Mouse (Mus musculus): ENCODE results near the gene Fam24b. TPM values are rescaled to one million over a fixed set of nuclear protein-coding genes. Genes with fewer than 3 reads are reported as not detected.
A peak's percentile ranks its signal among the peaks of the same experiment; 100 is the strongest.

Fam24b gene
- total and polyA plus RNA-seq, 2 experiments from 2014 or later: not detected

DNA sequence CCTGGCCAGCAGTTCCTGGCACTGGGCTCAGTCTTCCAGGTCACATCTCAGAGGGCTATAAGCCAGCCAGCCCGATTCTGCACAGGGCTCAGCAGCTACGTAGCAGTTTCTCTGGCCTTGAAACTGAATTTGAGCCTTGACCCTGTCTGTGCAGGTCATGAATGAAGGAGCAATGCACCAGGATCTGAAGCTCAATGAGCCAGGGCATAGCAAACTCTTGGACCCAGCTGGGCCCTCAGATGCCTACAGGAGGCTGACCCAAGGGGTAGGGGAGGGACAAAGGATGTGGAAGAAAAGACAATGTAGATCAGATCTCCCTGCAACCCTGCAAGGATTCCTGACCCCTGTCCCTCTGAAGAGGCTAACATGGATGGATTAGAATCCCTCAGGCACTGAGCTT is 7.1 kb downstream of the Fam24b start, which contains the start of gene Cuzd1:
TSS of gene Cuzd1 (minus strand) at position 101 of the 400 bp plus-strand sequence.
- Histone ChIP-seq H3K4me1 (ENCODE audit: insufficient read depth, low read length) (no peaks in the 10 kb centered on the region), H3K4me3 (ENCODE audit: low read length) (no peak within 1 kb of the TSS), H3K9me3 (ENCODE audit: low read length) (no peaks in the 10 kb centered on the region), H3K9ac (replicated peaks; ENCODE audit: low read length) (no peak within 1 kb of the TSS), H3K27me3 (ENCODE audit: insufficient read depth, low read length) (no peaks in the 10 kb centered on the region), H3K27ac (no peak within 1 kb of the TSS), H3K36me3 (ENCODE audit: insufficient read depth, low read length) (no peaks in the 10 kb centered on the region), H3K4me2 (ENCODE audit: low read depth, low read length) (no peak within 1 kb of the TSS)
- no peak for ATAC-seq
- DNase-seq (ENCODE audit: low spot score): no peak
- no peak for TF ChIP-seq CTCF (IDR thresholded peaks at IDR 0.05; ENCODE audit: low read depth)
- 63% methylated on average over 2 of the region's 2 CpGs for WGBS

DNA sequence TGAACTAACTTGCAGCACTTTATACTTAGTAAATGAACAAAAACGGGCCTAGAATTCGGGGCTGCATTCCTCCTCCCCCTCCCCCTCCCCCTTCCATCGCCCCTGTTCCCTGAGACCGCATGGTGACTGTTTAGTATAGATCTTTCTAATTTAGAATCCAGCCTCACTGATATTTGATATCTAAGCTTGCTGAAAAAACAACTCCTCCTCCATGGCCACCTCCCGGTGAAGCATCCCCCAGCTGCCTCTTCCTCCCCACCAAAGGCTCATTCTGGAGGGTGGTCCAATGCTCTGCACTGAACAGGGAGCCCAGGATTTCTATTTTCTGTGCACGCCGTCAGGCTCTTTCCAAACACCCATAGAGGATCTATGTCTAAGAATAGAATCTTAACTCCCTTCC is 11.0 kb downstream of the Fam24b start:
- no peak for DNase-seq (ENCODE audit: low spot score)
- WGBS: 85% methylated on average over 5 of the region's 7 CpGs

DNA sequence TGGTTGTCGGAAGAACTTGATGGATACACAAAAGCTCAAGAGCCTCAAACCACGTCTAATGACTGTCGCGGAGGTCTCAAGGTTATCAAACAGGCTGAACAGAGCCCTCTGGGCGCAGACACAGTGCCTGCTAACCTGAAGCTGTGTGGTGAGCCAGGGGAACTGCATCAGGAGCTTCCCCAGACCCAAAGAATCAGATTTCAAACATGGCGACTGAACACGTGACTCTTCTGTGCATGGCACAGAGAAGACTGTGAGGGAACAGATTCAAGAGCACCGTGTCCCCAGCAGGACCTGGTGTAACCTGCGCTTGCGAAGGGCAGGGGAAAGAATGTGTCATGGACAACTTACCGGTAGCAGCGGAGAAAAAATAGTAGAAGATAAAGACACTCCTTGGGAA is 11.7 kb downstream of the Fam24b start:
- TF ChIP-seq CTCF (IDR thresholded peaks at IDR 0.05; ENCODE audit: low read depth): no peak
- ATAC-seq (no peak), DNase-seq (ENCODE audit: low spot score) (no peak)
- H3K4me1 ChIP-seq (ENCODE audit: insufficient read depth, low read length): no peaks in the 10 kb centered on the region
- H3K27ac ChIP-seq: no peak overlapping the region
- no peak overlapping the region for H3K4me3 ChIP-seq (ENCODE audit: low read length)
- no peaks in the 10 kb centered on the region for H3K9me3 ChIP-seq (ENCODE audit: low read length)
- H3K36me3 ChIP-seq (ENCODE audit: insufficient read depth, low read length): no peaks in the 10 kb centered on the region
- 77% methylated on average over 12 of the region's 12 CpGs for WGBS
- H3K4me2 ChIP-seq (ENCODE audit: low read depth, low read length): no peak overlapping the region
- no peak overlapping the region for H3K9ac ChIP-seq (replicated peaks; ENCODE audit: low read length)
- H3K27me3 ChIP-seq (ENCODE audit: insufficient read depth, low read length): no peaks in the 10 kb centered on the region

More for the DNA sequence above, 11.0 kb downstream of the Fam24b start:
- ATAC-seq: no peak
- Histone ChIP-seq H3K9me3 (ENCODE audit: low read length) (no peaks in the 10 kb centered on the region), H3K27me3 (ENCODE audit: insufficient read depth, low read length) (no peaks in the 10 kb centered on the region), H3K36me3 (ENCODE audit: insufficient read depth, low read length) (no peaks in the 10 kb centered on the region), H3K4me2 (ENCODE audit: low read depth, low read length) (no peak overlapping the region), H3K4me1 (ENCODE audit: insufficient read depth, low read length) (no peaks in the 10 kb centered on the region), H3K27ac (no peak overlapping the region), H3K4me3 (ENCODE audit: low read length) (no peak overlapping the region), H3K9ac (replicated peaks; ENCODE audit: low read length) (no peak overlapping the region)
- no peak for TF ChIP-seq CTCF (IDR thresholded peaks at IDR 0.05; ENCODE audit: low read depth)

DNA sequence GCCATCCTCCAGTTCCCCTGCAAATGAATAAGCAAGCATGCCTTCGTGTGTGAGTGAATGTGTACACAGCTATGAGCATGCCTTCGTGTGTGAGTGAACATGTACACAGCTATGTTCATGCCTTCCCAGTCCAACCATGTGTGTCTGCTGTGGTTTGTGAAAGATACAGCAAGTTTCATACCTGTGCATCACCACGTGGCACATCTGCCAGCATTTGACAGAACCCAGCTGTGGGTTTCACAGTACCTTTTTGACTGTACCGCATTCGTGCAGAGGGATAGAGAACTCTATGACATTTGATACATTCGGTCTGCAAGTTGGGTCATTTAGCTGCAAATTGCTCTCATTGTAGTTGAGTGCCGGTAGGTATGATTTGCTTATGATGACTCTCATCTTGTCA is 14.8 kb downstream of the Fam24b start:
- H3K4me1 ChIP-seq (ENCODE audit: insufficient read depth, low read length): no peaks in the 10 kb centered on the region
- DNase-seq (ENCODE audit: low spot score): no peak
- no peak overlapping the region for H3K27ac ChIP-seq
- no peak for TF ChIP-seq CTCF (IDR thresholded peaks at IDR 0.05; ENCODE audit: low read depth)
- no peak overlapping the region for H3K4me2 ChIP-seq (ENCODE audit: low read depth, low read length)
- no peak for ATAC-seq
- 87% methylated on average over 7 of the region's 7 CpGs for WGBS
- no peak overlapping the region for H3K4me3 ChIP-seq (ENCODE audit: low read length)
- H3K9me3 ChIP-seq (ENCODE audit: low read length): no peaks in the 10 kb centered on the region
- no peak overlapping the region for H3K9ac ChIP-seq (replicated peaks; ENCODE audit: low read length)
- no peaks in the 10 kb centered on the region for H3K27me3 ChIP-seq (ENCODE audit: insufficient read depth, low read length)
- H3K36me3 ChIP-seq (ENCODE audit: insufficient read depth, low read length): no peaks in the 10 kb centered on the region

DNA sequence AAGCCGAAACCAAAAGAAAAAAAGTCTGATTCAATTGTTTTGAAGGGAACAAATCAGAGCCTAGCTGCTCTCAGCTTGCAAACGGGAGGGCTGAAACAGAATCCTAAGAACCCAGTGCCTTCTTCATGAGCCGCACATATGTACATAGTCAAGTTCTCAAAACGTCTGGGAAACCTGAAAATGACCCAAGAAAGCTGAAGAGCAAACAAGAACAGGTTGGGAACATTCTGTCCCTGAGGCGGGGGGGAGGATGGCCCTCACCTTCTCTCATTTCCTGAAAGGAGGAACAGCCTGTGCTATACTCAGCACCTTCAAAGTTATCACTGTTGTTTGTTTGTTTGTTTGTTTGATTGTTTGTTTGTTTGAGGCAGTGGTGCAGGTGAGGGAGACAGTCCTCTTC is 22.6 kb downstream of the Fam24b start:
- H3K27ac ChIP-seq: no peak overlapping the region
- H3K4me2 ChIP-seq (ENCODE audit: low read depth, low read length): no peak overlapping the region
- no peak for TF ChIP-seq CTCF (IDR thresholded peaks at IDR 0.05; ENCODE audit: low read depth)
- H3K36me3 ChIP-seq (ENCODE audit: insufficient read depth, low read length): no peaks in the 10 kb centered on the region
- WGBS: 80% methylated on average over 5 of the region's 5 CpGs
- H3K4me3 ChIP-seq (ENCODE audit: low read length): no peak overlapping the region
- no peaks in the 10 kb centered on the region for H3K4me1 ChIP-seq (ENCODE audit: insufficient read depth, low read length)
- no peaks in the 10 kb centered on the region for H3K27me3 ChIP-seq (ENCODE audit: insufficient read depth, low read length)
- no peak for DNase-seq (ENCODE audit: low spot score)
- H3K9me3 ChIP-seq (ENCODE audit: low read length): no peaks in the 10 kb centered on the region
- no peak overlapping the region for H3K9ac ChIP-seq (replicated peaks; ENCODE audit: low read length)
- no peak for ATAC-seq

DNA sequence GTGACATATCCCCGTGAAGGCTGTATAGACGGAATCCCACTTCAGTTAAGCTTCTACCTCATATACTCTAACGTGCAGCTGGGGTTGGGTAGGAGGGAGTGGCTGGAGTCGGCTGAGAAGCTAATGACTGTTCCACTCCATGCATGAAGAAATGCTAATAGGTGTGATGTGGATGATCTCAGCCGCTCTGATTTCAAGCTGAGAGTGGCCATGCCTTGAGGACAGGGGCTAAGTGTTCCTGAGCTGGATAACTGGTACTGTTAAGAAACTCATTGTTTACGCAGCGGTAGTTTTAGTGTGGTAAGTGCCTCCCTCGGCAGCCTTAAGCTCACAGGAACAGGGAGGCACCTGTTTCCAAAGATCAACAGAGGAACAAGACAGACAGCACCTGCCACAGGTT is 26.0 kb downstream of the Fam24b start:
- ATAC-seq (no peak), DNase-seq (ENCODE audit: low spot score) (no peak)
- Histone ChIP-seq H3K4me1 (ENCODE audit: insufficient read depth, low read length) (no peaks in the 10 kb centered on the region), H3K4me2 (ENCODE audit: low read depth, low read length) (no peak overlapping the region), H3K9me3 (ENCODE audit: low read length) (no peaks in the 10 kb centered on the region), H3K36me3 (ENCODE audit: insufficient read depth, low read length) (no peaks in the 10 kb centered on the region), H3K4me3 (ENCODE audit: low read length) (no peak overlapping the region), H3K27ac (no peak overlapping the region), H3K27me3 (ENCODE audit: insufficient read depth, low read length) (no peaks in the 10 kb centered on the region), H3K9ac (replicated peaks; ENCODE audit: low read length) (no peak overlapping the region)
- TF ChIP-seq CTCF (IDR thresholded peaks at IDR 0.05; ENCODE audit: low read depth): no peak
- WGBS: 80% methylated on average over 8 of the region's 8 CpGs

DNA sequence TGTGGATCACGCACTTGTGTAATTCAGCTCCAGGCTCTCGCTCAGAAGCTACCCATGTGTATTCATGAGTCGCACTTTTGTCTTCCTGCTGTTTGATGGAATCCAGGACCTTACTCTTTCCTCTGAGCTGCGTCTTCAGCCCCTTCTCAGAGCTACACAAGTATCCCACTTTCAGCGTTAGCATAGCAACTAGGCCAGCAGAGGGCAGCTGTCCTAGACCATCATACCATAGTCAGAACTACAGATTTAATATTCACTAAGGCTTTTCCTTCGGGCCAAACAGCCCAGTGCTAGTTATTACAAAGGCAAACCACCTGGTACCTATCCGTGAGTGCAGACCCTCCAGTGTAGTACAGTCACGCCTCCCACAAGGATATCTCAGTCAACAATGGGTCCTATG is 32.2 kb downstream of the Fam24b start:
- 78% methylated on average over 8 of the region's 8 CpGs for WGBS
- H3K36me3 ChIP-seq (ENCODE audit: insufficient read depth, low read length): no peaks in the 10 kb centered on the region
- H3K9ac ChIP-seq (replicated peaks; ENCODE audit: low read length): no peak overlapping the region
- no peak for DNase-seq (ENCODE audit: low spot score)
- no peaks in the 10 kb centered on the region for H3K4me1 ChIP-seq (ENCODE audit: insufficient read depth, low read length)
- no peak overlapping the region for H3K4me3 ChIP-seq (ENCODE audit: low read length)
- no peak overlapping the region for H3K27ac ChIP-seq
- no peaks in the 10 kb centered on the region for H3K27me3 ChIP-seq (ENCODE audit: insufficient read depth, low read length)
- no peaks in the 10 kb centered on the region for H3K9me3 ChIP-seq (ENCODE audit: low read length)
- no peak overlapping the region for H3K4me2 ChIP-seq (ENCODE audit: low read depth, low read length)
- no peak for ATAC-seq
- TF ChIP-seq CTCF (IDR thresholded peaks at IDR 0.05; ENCODE audit: low read depth): peak; percentile 34

Other genes starting within 250 kb of the Fam24b start
- not detected in 2 replicates for gene 4933402N03Rik, start 183.2 kb downstream of the Fam24b start, total RNA-seq (2014; rRNA removed)
- gene 4933402N03Rik, start 183.2 kb downstream of the Fam24b start, polyA plus RNA-seq (2015; fragmentation: Nextera tagmentation; extraction: Ambion mirVana): not detected in 2 replicates
- under 0.01 and 0.31 TPM in 2 replicates for gene 5430419D17Rik, start 155.1 kb downstream of the Fam24b start, total RNA-seq (2014; rRNA removed)
- gene 5430419D17Rik, start 155.1 kb downstream of the Fam24b start, polyA plus RNA-seq (2015; fragmentation: Nextera tagmentation; extraction: Ambion mirVana): 0.05 and 0.09 TPM in 2 replicates
- gene Cuzd1, start 7.2 kb downstream of the Fam24b start, total RNA-seq (2014; rRNA removed): 0.10 TPM in 1 of 2 replicates, not detected in the other
- gene Cuzd1, start 7.2 kb downstream of the Fam24b start, polyA plus RNA-seq (2015; fragmentation: Nextera tagmentation; extraction: Ambion mirVana): not detected in 2 replicates
- not detected in 2 replicates for gene Fam24a, start 4.3 kb upstream of the Fam24b start, total RNA-seq (2014; rRNA removed)
- gene Fam24a, start 4.3 kb upstream of the Fam24b start, polyA plus RNA-seq (2015; fragmentation: Nextera tagmentation; extraction: Ambion mirVana): 0.29 and 0.44 TPM in 2 replicates
- 27.4 and 47.8 TPM in 2 replicates for gene 2310057M21Rik, start 33.2 kb upstream of the Fam24b start, total RNA-seq (2014; rRNA removed)
- 20.3 and 26.2 TPM in 2 replicates for gene 2310057M21Rik, start 33.2 kb upstream of the Fam24b start, polyA plus RNA-seq (2015; fragmentation: Nextera tagmentation; extraction: Ambion mirVana)
- 39.9 and 52.5 TPM in 2 replicates for gene Pstk, start 41.6 kb upstream of the Fam24b start, total RNA-seq (2014; rRNA removed)
- 53.5 and 55.8 TPM in 2 replicates for gene Pstk, start 41.6 kb upstream of the Fam24b start, polyA plus RNA-seq (2015; fragmentation: Nextera tagmentation; extraction: Ambion mirVana)
- gene Ikzf5, start 81.0 kb upstream of the Fam24b start, total RNA-seq (2014; rRNA removed): 14.3 and 16.1 TPM in 2 replicates
- gene Ikzf5, start 81.0 kb upstream of the Fam24b start, polyA plus RNA-seq (2015; fragmentation: Nextera tagmentation; extraction: Ambion mirVana): 10.2 and 11.3 TPM in 2 replicates
- 24.2 and 27.3 TPM in 2 replicates for gene Acadsb, start 81.1 kb upstream of the Fam24b start, total RNA-seq (2014; rRNA removed)
- 76.1 and 82.8 TPM in 2 replicates for gene Acadsb, start 81.1 kb upstream of the Fam24b start, polyA plus RNA-seq (2015; fragmentation: Nextera tagmentation; extraction: Ambion mirVana)
- gene Hmx3, start 213.4 kb upstream of the Fam24b start, total RNA-seq (2014; rRNA removed): 2.0 and 3.2 TPM in 2 replicates
- gene Hmx3, start 213.4 kb upstream of the Fam24b start, polyA plus RNA-seq (2015; fragmentation: Nextera tagmentation; extraction: Ambion mirVana): 1.2 and 1.5 TPM in 2 replicates
- 0.36 and 0.99 TPM in 2 replicates for gene Hmx2, start 219.3 kb upstream of the Fam24b start, total RNA-seq (2014; rRNA removed)
- gene Hmx2, start 219.3 kb upstream of the Fam24b start, polyA plus RNA-seq (2015; fragmentation: Nextera tagmentation; extraction: Ambion mirVana): 0.56 and 0.91 TPM in 2 replicates
- 95.2 and 97.8 TPM in 2 replicates for gene Bub3, start 230.7 kb upstream of the Fam24b start, total RNA-seq (2014; rRNA removed)
- 127 and 132 TPM in 2 replicates for gene Bub3, start 230.7 kb upstream of the Fam24b start, polyA plus RNA-seq (2015; fragmentation: Nextera tagmentation; extraction: Ambion mirVana)

Data from hindbrain, postnatal 0 days (tissue).